Mouse (Mus musculus): Measurements from ENCODE around the gene Mto1.

DNA sequence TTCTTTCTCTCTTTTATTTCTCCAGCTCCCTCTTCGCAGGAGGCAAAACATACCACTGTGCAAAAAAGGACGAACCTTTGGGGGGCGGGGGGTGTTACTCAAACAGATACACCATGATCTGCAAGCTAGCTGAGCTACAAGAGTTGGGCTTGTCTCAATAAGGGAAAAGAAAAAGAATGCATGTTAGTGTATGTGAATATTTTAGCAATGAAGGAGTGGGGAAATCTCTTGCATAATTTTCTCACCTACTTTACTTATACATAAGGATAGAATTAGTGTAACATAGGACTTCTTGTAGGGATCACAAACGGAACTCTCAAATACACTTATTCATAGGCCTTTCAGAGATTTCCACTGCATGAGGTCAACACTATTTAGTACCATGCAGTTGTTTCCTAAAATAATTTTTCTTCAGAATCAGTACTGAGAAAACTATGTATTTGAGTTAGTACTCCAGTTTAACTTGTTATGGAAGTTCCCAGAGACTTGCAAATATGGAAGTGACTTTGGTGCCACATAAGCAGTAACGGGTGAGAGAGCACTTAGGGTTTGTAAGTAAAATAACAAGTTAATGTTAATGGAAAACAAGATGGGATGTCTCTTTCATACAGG lies 26.9 kb downstream of the Mto1 start:
- TF ChIP-seq TAL1 (IDR thresholded peaks at IDR 0.05; ENCODE audit: low read length): no peak
- no peak for TF ChIP-seq GATA1 (IDR thresholded peaks at IDR 0.05; ENCODE audit: low read length)

Measured in erythroblast, embryonic 14.5 days (primary cell).